ENCODE assay signal across 21 mouse cellular contexts in the genomic region with DNA sequence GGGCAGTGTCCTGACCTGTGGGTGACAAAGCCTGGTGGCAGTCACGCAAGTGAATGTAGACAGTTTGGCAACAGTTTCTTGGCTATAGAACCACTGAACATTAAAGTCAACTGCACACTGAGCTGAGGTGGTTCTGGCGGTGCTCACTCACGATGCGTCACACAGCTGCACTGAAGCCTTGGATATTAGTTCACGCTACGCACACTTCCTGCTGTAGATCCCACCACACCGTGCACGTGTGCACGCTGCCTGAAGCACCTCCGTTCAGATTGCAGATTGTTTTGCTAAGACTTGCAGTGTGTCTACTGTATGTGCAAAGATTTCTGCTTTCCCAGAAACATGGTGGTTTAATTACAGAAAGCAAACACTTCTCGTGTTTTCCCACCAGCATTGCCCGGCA. TPM values are rescaled to one million over a fixed set of nuclear protein-coding genes. Genes with fewer than 3 reads are reported as not detected.
A peak's percentile ranks its signal among the peaks of the same experiment; 100 is the strongest.
DNase-seq lines count a peak whose midpoint lies in the region; ATAC-seq and TF ChIP-seq lines count a peak whose summit lies in the region.
"Had no signal": no experiment of that assay in that cellular context is flagged by ENCODE, and none has a peak within 500 bp of the region (broad histone marks: within the 10 kb centered on the region; RNA-seq: fewer than 3 reads in every experiment).

No protein-coding gene starts in this region.

- ATAC-seq in embryonic facial prominence, embryonic 12.5 days (ENCODE audit: insufficient number of reproducible peaks, insufficient read depth, low FRiP score, low TSS enrichment): peak; percentile 28; the same call in 1 of the 2 replicates
- ATAC-seq in heart, embryonic 15.5 days (replicated peaks; ENCODE audit: insufficient number of reproducible peaks, insufficient read depth, low FRiP score, low read depth): no peak
- no peak for ATAC-seq in lung, embryonic 16.5 days (ENCODE audit: low read depth)
- ATAC-seq in limb, embryonic 15.5 days (ENCODE audit: insufficient number of reproducible peaks, low FRiP score, low TSS enrichment, low read depth): no peak
- ATAC-seq: forebrain, embryonic 15.5 days; inflammation-experienced regulatory T-cells, adult 6 months had no signal

- H3K27me3 ChIP-seq in embryonic facial prominence, embryonic 12.5 days: no peaks in the 10 kb centered on the region
- 0 out of 2 replicates have a peak, but pooled peaks cover 7% of the 10 kb centered on the region for H3K27me3 ChIP-seq in embryonic facial prominence, embryonic 10.5 days (replicated peaks; ENCODE audit: low read depth, poor library complexity, severe bottlenecking)
- 0 out of 2 replicates have a peak, but pooled peaks cover 3% of the 10 kb centered on the region for H3K27me3 ChIP-seq in heart, embryonic 15.5 days
- no peaks in the 10 kb centered on the region for H3K27me3 ChIP-seq in lung, embryonic 16.5 days (ENCODE audit: control insufficient read depth, insufficient read depth, low read depth, low read length)
- H3K27me3 ChIP-seq in limb, embryonic 15.5 days: no peaks in the 10 kb centered on the region
- H3K27me3 ChIP-seq: forebrain, embryonic 15.5 days had no signal

- WGBS in embryonic facial prominence, embryonic 12.5 days: 57% methylated on average over 12 of the region's 12 CpGs
- WGBS in embryonic facial prominence, embryonic 10.5 days: 83% methylated on average over 12 of the region's 12 CpGs
- WGBS in heart, embryonic 15.5 days: 72% methylated on average over 12 of the region's 12 CpGs
- WGBS in lung, embryonic 16.5 days: 64% methylated on average over 12 of the region's 12 CpGs
- 68% methylated on average over 12 of the region's 12 CpGs for WGBS in lung, adult 2 months
- 63% methylated on average over 12 of the region's 12 CpGs for WGBS in limb, embryonic 15.5 days

- H3K9me3 ChIP-seq in embryonic facial prominence, embryonic 12.5 days: no peaks in the 10 kb centered on the region
- no peaks in the 10 kb centered on the region for H3K9me3 ChIP-seq in embryonic facial prominence, embryonic 10.5 days
- H3K9me3 ChIP-seq in heart, embryonic 15.5 days (replicated peaks): no peaks in the 10 kb centered on the region
- no peaks in the 10 kb centered on the region for H3K9me3 ChIP-seq in lung, embryonic 16.5 days (ENCODE audit: control insufficient read depth, low read length)
- H3K9me3 ChIP-seq in limb, embryonic 15.5 days: no peaks in the 10 kb centered on the region
- H3K9me3 ChIP-seq: forebrain, embryonic 15.5 days had no signal

- no peak for TF ChIP-seq CTCF in lung, adult 2 months (IDR thresholded peaks at IDR 0.05; ENCODE audit: insufficient read depth, low read length)

- DNase-seq in embryonic facial prominence, embryonic 10.5 days (ENCODE audit: low spot score): no peak
- DNase-seq in heart, adult 9 months (ENCODE audit: low spot score in 2 of 2): no peak
- no peak for DNase-seq in lung, adult 2 months
- DNase-seq: adrenal gland, postnatal 10 days; cerebellum, adult 2 months; cerebellum, postnatal 25 days; gastrocnemius, postnatal 36 days; heart, postnatal 14 days; kidney, adult 18-20 months; layer of hippocampus, adult 9-11 months; midbrain, embryonic 14.5 days; thymus, adult 18-20 months; thymus, postnatal 36 days had no signal

- no peak overlapping the region for H3K4me3 ChIP-seq in embryonic facial prominence, embryonic 12.5 days
- H3K4me3 ChIP-seq in embryonic facial prominence, embryonic 10.5 days: no peak overlapping the region
- peak overlapping the region; percentile 11 for H3K4me3 ChIP-seq in heart, embryonic 15.5 days
- no peak overlapping the region for H3K4me3 ChIP-seq in lung, embryonic 16.5 days (ENCODE audit: low read length)
- H3K4me3 ChIP-seq in lung, adult 2 months (replicated peaks; ENCODE audit: extremely low read depth, low read depth, low read length): no peak overlapping the region
- no peak overlapping the region for H3K4me3 ChIP-seq in limb, embryonic 15.5 days
- H3K4me3 ChIP-seq: forebrain, embryonic 15.5 days had no signal

- H3K4me1 ChIP-seq in embryonic facial prominence, embryonic 12.5 days: peaks cover 11% of the 10 kb centered on the region; the same call in 1 of the 2 replicates
- peaks cover 14% of the 10 kb centered on the region for H3K4me1 ChIP-seq in embryonic facial prominence, embryonic 10.5 days
- no peaks in the 10 kb centered on the region for H3K4me1 ChIP-seq in heart, embryonic 15.5 days (replicated peaks)
- H3K4me1 ChIP-seq in lung, embryonic 16.5 days (replicated peaks; ENCODE audit: control insufficient read depth, insufficient read depth, low read length): 0 out of 2 replicates have a peak, but pooled peaks cover 2% of the 10 kb centered on the region
- H3K4me1 ChIP-seq in lung, adult 2 months (ENCODE audit: control insufficient read depth, insufficient read depth, low read length): no peaks in the 10 kb centered on the region
- 0 out of 2 replicates have a peak, but pooled peaks cover 3% of the 10 kb centered on the region for H3K4me1 ChIP-seq in limb, embryonic 15.5 days
- H3K4me1 ChIP-seq: forebrain, embryonic 15.5 days had no signal

- H3K27ac ChIP-seq in embryonic facial prominence, embryonic 12.5 days: no peak overlapping the region
- no peak overlapping the region for H3K27ac ChIP-seq in embryonic facial prominence, embryonic 10.5 days (replicated peaks)
- no peak overlapping the region for H3K27ac ChIP-seq in heart, embryonic 15.5 days
- H3K27ac ChIP-seq in lung, embryonic 16.5 days (ENCODE audit: low read length): no peak overlapping the region
- H3K27ac ChIP-seq in limb, embryonic 15.5 days: no peak overlapping the region
- H3K27ac ChIP-seq: forebrain, embryonic 15.5 days; hindbrain, embryonic 14.5 days; kidney, postnatal 0 days had no signal

- no peaks in the 10 kb centered on the region for H3K36me3 ChIP-seq in embryonic facial prominence, embryonic 12.5 days
- H3K36me3 ChIP-seq in embryonic facial prominence, embryonic 10.5 days (replicated peaks): no peaks in the 10 kb centered on the region
- no peaks in the 10 kb centered on the region for H3K36me3 ChIP-seq in heart, embryonic 15.5 days
- no peaks in the 10 kb centered on the region for H3K36me3 ChIP-seq in lung, embryonic 16.5 days (ENCODE audit: control insufficient read depth, insufficient read depth, low read length)
- H3K36me3 ChIP-seq in limb, embryonic 15.5 days: no peaks in the 10 kb centered on the region
- H3K36me3 ChIP-seq: forebrain, embryonic 15.5 days had no signal

- TF ChIP-seq POLR2A in lung, adult 2 months (IDR thresholded peaks at IDR 0.05; ENCODE audit: borderline replicate concordance, extremely low read depth, low read depth, low read length): no peak

- no peak overlapping the region for H3K9ac ChIP-seq in embryonic facial prominence, embryonic 12.5 days
- no peak overlapping the region for H3K9ac ChIP-seq in heart, embryonic 15.5 days
- no peak overlapping the region for H3K9ac ChIP-seq in lung, embryonic 16.5 days (ENCODE audit: low read length)
- no peak overlapping the region for H3K9ac ChIP-seq in limb, embryonic 15.5 days
- H3K9ac ChIP-seq: forebrain, embryonic 15.5 days; hindbrain, embryonic 14.5 days had no signal

- H3K4me2 ChIP-seq in embryonic facial prominence, embryonic 12.5 days (replicated peaks): no peak overlapping the region
- H3K4me2 ChIP-seq in heart, embryonic 15.5 days: peak overlapping the region; percentile 44
- H3K4me2 ChIP-seq in lung, embryonic 16.5 days (ENCODE audit: low read depth, low read length): peak overlapping the region; percentile 41
- H3K4me2 ChIP-seq in limb, embryonic 15.5 days: peak overlapping the region; percentile 15; the same call in 1 of the 2 replicates
- H3K4me2 ChIP-seq: forebrain, embryonic 15.5 days; hindbrain, embryonic 14.5 days had no signal

RNA-seq across cellular contexts. Expression of a gene that starts 17.0 kb away (rescaled TPM):
- 1.7 and 2.8 TPM in 2 replicates for polyA plus RNA-seq in embryonic facial prominence, embryonic 12.5 days (2016; fragmentation: Nextera tagmentation; extraction: Ambion mirVana)
- 0.14 and 0.45 TPM in 2 replicates for polyA plus RNA-seq in embryonic facial prominence, embryonic 10.5 days (2016; fragmentation: Nextera tagmentation; extraction: Ambion mirVana)
- polyA plus RNA-seq in heart, embryonic 15.5 days (2015; fragmentation: Nextera tagmentation; extraction: Ambion mirVana): 1.4 and 1.5 TPM in 2 replicates
- polyA plus RNA-seq in lung, embryonic 16.5 days (2015; fragmentation: Nextera tagmentation; extraction: Ambion mirVana): 2.4 and 2.5 TPM in 2 replicates
- polyA plus RNA-seq in lung, adult 2 months (2012; rRNA removed): 6.1 and 8.0 TPM in 2 replicates
- 6.6 and 7.5 TPM in 2 replicates for polyA plus RNA-seq in limb, embryonic 15.5 days (2015; fragmentation: Nextera tagmentation; extraction: Ambion mirVana)
